ENCODE assay signal across 8 mouse cellular contexts in the genomic region with DNA sequence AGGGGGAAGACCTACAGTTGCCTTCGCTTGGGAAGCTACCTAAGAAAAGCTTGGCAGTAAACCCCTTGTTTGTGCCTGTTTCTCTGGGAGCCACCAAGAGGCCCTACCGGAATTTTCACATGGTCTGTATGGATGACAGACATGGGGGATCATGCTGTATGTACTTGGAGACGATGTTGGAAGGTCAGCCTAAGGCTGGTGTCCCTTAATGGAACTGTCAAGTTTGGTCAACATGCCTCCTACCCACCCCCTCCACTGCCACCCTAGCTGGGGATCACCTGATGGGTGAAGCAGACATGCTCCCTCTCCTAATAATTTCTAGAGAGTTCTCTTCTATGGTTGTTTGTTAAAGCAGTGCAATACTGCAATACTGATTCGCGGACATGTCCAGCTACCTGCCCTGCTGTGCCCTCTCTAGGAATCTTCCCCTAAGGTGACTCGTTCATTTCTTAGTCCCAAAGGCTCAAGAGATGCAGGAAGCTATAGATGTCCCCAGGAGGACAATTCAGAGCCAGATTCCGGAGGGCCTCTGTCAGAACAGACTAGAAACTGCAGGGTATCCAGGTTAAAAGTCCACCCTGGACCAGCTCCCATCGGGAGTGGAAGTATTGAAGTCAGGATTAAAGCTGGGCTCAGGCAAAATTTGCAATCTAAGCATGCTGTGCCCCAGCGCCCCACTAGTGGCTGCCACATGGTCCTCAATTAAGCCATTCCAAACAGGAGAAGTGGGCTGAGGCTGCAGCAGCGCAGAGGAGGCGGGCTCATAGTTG. TPM values are rescaled to one million over a fixed set of nuclear protein-coding genes. Genes with fewer than 3 reads are reported as not detected.
DNase-seq lines count a peak whose midpoint lies in the region; ATAC-seq and TF ChIP-seq lines count a peak whose summit lies in the region.

No protein-coding gene starts in this region.

- H3K27ac ChIP-seq in lung, postnatal 0 days (ENCODE audit: low read length), result no peak overlapping the region
- no peak overlapping the region for H3K27ac ChIP-seq in forebrain, embryonic 10.5 days
- no peak overlapping the region for H3K27ac ChIP-seq in intestine, embryonic 15.5 days
- H3K27ac ChIP-seq in neural tube, embryonic 15.5 days (replicated peaks), result no peak overlapping the region

- no peaks in the 10 kb centered on the region for H3K9me3 ChIP-seq in lung, postnatal 0 days (ENCODE audit: low read length)
- no peaks in the 10 kb centered on the region for H3K9me3 ChIP-seq in forebrain, embryonic 10.5 days
- no peaks in the 10 kb centered on the region for H3K9me3 ChIP-seq in intestine, embryonic 15.5 days
- no peaks in the 10 kb centered on the region for H3K9me3 ChIP-seq in neural tube, embryonic 15.5 days (replicated peaks)

- no peak for ATAC-seq in lung, postnatal 0 days
- ATAC-seq in intestine, embryonic 15.5 days, result no peak
- no peak for ATAC-seq in neural tube, embryonic 15.5 days (ENCODE audit: low FRiP score)

- no peak for TF ChIP-seq CTCF in lung, postnatal 0 days (IDR thresholded peaks at IDR 0.05)

- peaks cover 15% of the 10 kb centered on the region for H3K4me1 ChIP-seq in lung, postnatal 0 days (ENCODE audit: insufficient read depth, low read depth, low read length)
- peaks cover 44% of the 10 kb centered on the region for H3K4me1 ChIP-seq in forebrain, embryonic 10.5 days
- H3K4me1 ChIP-seq in intestine, embryonic 15.5 days (replicated peaks), result peaks cover 31% of the 10 kb centered on the region
- H3K4me1 ChIP-seq in neural tube, embryonic 15.5 days, result peaks cover 51% of the 10 kb centered on the region

- no peak overlapping the region for H3K9ac ChIP-seq in lung, postnatal 0 days (replicated peaks; ENCODE audit: low read depth)
- H3K9ac ChIP-seq in intestine, embryonic 15.5 days, result no peak overlapping the region
- no peak overlapping the region for H3K9ac ChIP-seq in neural tube, embryonic 15.5 days (replicated peaks)

- peak overlapping the region; percentile 54 for H3K4me2 ChIP-seq in lung, postnatal 0 days (replicated peaks; ENCODE audit: low read depth, low read length)
- H3K4me2 ChIP-seq in intestine, embryonic 15.5 days (replicated peaks), result peak overlapping the region; percentile 89
- H3K4me2 ChIP-seq in neural tube, embryonic 15.5 days, result peak overlapping the region; percentile 68

- H3K4me3 ChIP-seq in lung, postnatal 0 days (ENCODE audit: low read depth, low read length), result peak overlapping the region; percentile 30; the same call in 1 of the 2 replicates
- H3K4me3 ChIP-seq in forebrain, embryonic 10.5 days, result peak overlapping the region; percentile 52
- peak overlapping the region; percentile 29 for H3K4me3 ChIP-seq in intestine, embryonic 15.5 days (replicated peaks)
- H3K4me3 ChIP-seq in neural tube, embryonic 15.5 days (replicated peaks), result peak overlapping the region; percentile 53

- peaks cover 57% of the 10 kb centered on the region for H3K27me3 ChIP-seq in lung, postnatal 0 days (replicated peaks; ENCODE audit: insufficient read depth, low read length)
- H3K27me3 ChIP-seq in forebrain, embryonic 10.5 days (ENCODE audit: poor library complexity, severe bottlenecking), result peaks cover 85% of the 10 kb centered on the region
- peaks cover 74% of the 10 kb centered on the region for H3K27me3 ChIP-seq in intestine, embryonic 15.5 days (replicated peaks)
- H3K27me3 ChIP-seq in neural tube, embryonic 15.5 days (replicated peaks), result peaks cover 65% of the 10 kb centered on the region

- 27% methylated on average over 11 of the region's 11 CpGs for WGBS in lung, postnatal 0 days
- WGBS in forebrain, embryonic 10.5 days, result 26% methylated on average over 11 of the region's 11 CpGs
- 26% methylated on average over 11 of the region's 11 CpGs for WGBS in intestine, embryonic 15.5 days
- WGBS in neural tube, embryonic 15.5 days, result 20% methylated on average over 11 of the region's 11 CpGs

- TF ChIP-seq EP300 in lung, postnatal 0 days (IDR thresholded peaks at IDR 0.05), result no peak

- H3K36me3 ChIP-seq in lung, postnatal 0 days (ENCODE audit: insufficient read depth, low read length), result no peaks in the 10 kb centered on the region
- no peaks in the 10 kb centered on the region for H3K36me3 ChIP-seq in forebrain, embryonic 10.5 days (replicated peaks)
- H3K36me3 ChIP-seq in intestine, embryonic 15.5 days, result no peaks in the 10 kb centered on the region
- H3K36me3 ChIP-seq in neural tube, embryonic 15.5 days, result no peaks in the 10 kb centered on the region

- no peak for DNase-seq in lung, postnatal 0 days (ENCODE audit: low spot score)
- DNase-seq in lung, adult 18-20 months, result no peak
- no peak for DNase-seq in forebrain, embryonic 10.5 days (ENCODE audit: extremely low spot score, low spot score)
- DNase-seq in adrenal gland, adult 18-20 months (ENCODE audit: low spot score in 2 of 2), result no peak
- DNase-seq in adrenal gland, postnatal 36 days, result no peak
- DNase-seq in cerebellum, postnatal 36 days, result no peak

RNA-seq across cellular contexts. Expression of gene Dnajc5g, which starts 10.2 kb away (rescaled TPM):
- polyA plus RNA-seq in lung, postnatal 0 days (2015; fragmentation: Nextera tagmentation; extraction: Ambion mirVana), result not detected in 2 replicates
- polyA plus RNA-seq in forebrain, embryonic 10.5 days (2016; fragmentation: Nextera tagmentation; extraction: Ambion mirVana), result not detected in 2 replicates
- not detected in 2 replicates for polyA plus RNA-seq in intestine, embryonic 15.5 days (2015; fragmentation: Nextera tagmentation; extraction: Ambion mirVana)
- not detected in 2 replicates for polyA plus RNA-seq in neural tube, embryonic 15.5 days (2015; fragmentation: Nextera tagmentation; extraction: Ambion mirVana)
- total RNA-seq in adrenal gland, adult 18-20 months (2021), result not detected
- not detected for total RNA-seq in adrenal gland, postnatal 36 days (2021)

RNA-seq across cellular contexts. Expression of gene Slc30a3, which starts 12.1 kb away (rescaled TPM):
- polyA plus RNA-seq in lung, postnatal 0 days (2015; fragmentation: Nextera tagmentation; extraction: Ambion mirVana), result not detected in 2 replicates
- 0.32 and 0.39 TPM in 2 replicates for polyA plus RNA-seq in forebrain, embryonic 10.5 days (2016; fragmentation: Nextera tagmentation; extraction: Ambion mirVana)
- 0.26 and 0.34 TPM in 2 replicates for polyA plus RNA-seq in intestine, embryonic 15.5 days (2015; fragmentation: Nextera tagmentation; extraction: Ambion mirVana)
- polyA plus RNA-seq in neural tube, embryonic 15.5 days (2015; fragmentation: Nextera tagmentation; extraction: Ambion mirVana), result 44.9 and 55.5 TPM in 2 replicates
- not detected for total RNA-seq in adrenal gland, adult 18-20 months (2021)
- total RNA-seq in adrenal gland, postnatal 36 days (2021), result not detected

RNA-seq across cellular contexts. Expression of gene Trim54, which starts 20.6 kb away (rescaled TPM):
- polyA plus RNA-seq in lung, postnatal 0 days (2015; fragmentation: Nextera tagmentation; extraction: Ambion mirVana), result 0.49 and 0.55 TPM in 2 replicates
- 0.11 TPM in 1 of 2 replicates, not detected in the other for polyA plus RNA-seq in forebrain, embryonic 10.5 days (2016; fragmentation: Nextera tagmentation; extraction: Ambion mirVana)
- not detected in 2 replicates for polyA plus RNA-seq in intestine, embryonic 15.5 days (2015; fragmentation: Nextera tagmentation; extraction: Ambion mirVana)
- 0.33 and 1.5 TPM in 2 replicates for polyA plus RNA-seq in neural tube, embryonic 15.5 days (2015; fragmentation: Nextera tagmentation; extraction: Ambion mirVana)
- under 1 TPM in 1 of 2 experiments, not detected in 1; 0.35 TPM for total RNA-seq in adrenal gland, adult 18-20 months (2021)
- total RNA-seq in adrenal gland, postnatal 36 days (2021), result under 1 TPM in 1 of 2 experiments, not detected in 1; 0.20 TPM

RNA-seq across cellular contexts. Expression of gene Cad, which starts 41.3 kb away (rescaled TPM):
- 4.1 and 4.2 TPM in 2 replicates for polyA plus RNA-seq in lung, postnatal 0 days (2015; fragmentation: Nextera tagmentation; extraction: Ambion mirVana)
- polyA plus RNA-seq in forebrain, embryonic 10.5 days (2016; fragmentation: Nextera tagmentation; extraction: Ambion mirVana), result 76.4 and 79.3 TPM in 2 replicates
- 24.2 and 25.2 TPM in 2 replicates for polyA plus RNA-seq in intestine, embryonic 15.5 days (2015; fragmentation: Nextera tagmentation; extraction: Ambion mirVana)
- 11.6 and 13.5 TPM in 2 replicates for polyA plus RNA-seq in neural tube, embryonic 15.5 days (2015; fragmentation: Nextera tagmentation; extraction: Ambion mirVana)
- 10 to 100 TPM; 17.5 to 25.4 TPM for total RNA-seq in adrenal gland, adult 18-20 months (2021)
- total RNA-seq in adrenal gland, postnatal 36 days (2021), result 10 to 100 TPM; 22.9 to 29.7 TPM

RNA-seq across cellular contexts. Expression of gene Ucn, which starts 42.7 kb away (rescaled TPM):
- polyA plus RNA-seq in lung, postnatal 0 days (2015; fragmentation: Nextera tagmentation; extraction: Ambion mirVana), result not detected in 2 replicates
- not detected in 2 replicates for polyA plus RNA-seq in forebrain, embryonic 10.5 days (2016; fragmentation: Nextera tagmentation; extraction: Ambion mirVana)
- polyA plus RNA-seq in intestine, embryonic 15.5 days (2015; fragmentation: Nextera tagmentation; extraction: Ambion mirVana), result not detected in 2 replicates
- 0.41 TPM in 1 of 2 replicates, not detected in the other for polyA plus RNA-seq in neural tube, embryonic 15.5 days (2015; fragmentation: Nextera tagmentation; extraction: Ambion mirVana)
- total RNA-seq in adrenal gland, adult 18-20 months (2021), result not detected
- not detected for total RNA-seq in adrenal gland, postnatal 36 days (2021)

Comparison
In these comparisons a context has a peak if more than half of its experiments do, and no peak if none do; other contexts are left out.
1. RNA of gene Slc30a3, which starts 12.1 kb away (polyA plus RNA-seq): 44.9 to 55.5 TPM in neural tube, embryonic 15.5 days; 0.32 to 0.39 TPM in forebrain, embryonic 10.5 days, 0.26 to 0.34 TPM in intestine, embryonic 15.5 days and not detected in lung, postnatal 0 days; every median in the first group is over 10 times any median in the second.
2. Peak in every context shown above with its lines, with median percentiles within 50 percentile points of each other: H3K4me2 ChIP-seq and H3K4me3 ChIP-seq.